Comparison of ENCODE assay signal across 12 mouse cellular contexts in the genomic region with DNA sequence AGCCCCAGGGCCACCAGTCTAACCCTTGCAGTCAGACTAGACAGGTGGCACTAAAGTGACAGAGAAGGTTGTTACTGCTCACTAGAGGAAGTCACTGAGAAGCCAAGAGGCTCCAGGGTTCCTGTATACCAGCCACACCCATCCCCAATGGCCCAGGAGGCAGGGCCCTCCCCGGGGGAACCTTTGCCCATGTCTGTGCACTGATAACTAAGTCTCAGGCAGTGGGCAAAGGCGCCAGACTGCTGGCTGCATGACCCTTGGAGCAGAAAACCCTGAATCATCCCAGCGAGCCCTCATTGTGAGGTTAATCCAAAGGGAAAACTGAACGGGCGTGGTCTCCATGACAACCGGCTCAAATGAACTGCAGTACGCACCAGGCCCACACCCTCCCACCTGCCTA.
DNase-seq lines count a peak whose midpoint lies in the region; ATAC-seq and TF ChIP-seq lines count a peak whose summit lies in the region.
"Had no signal": no experiment of that assay in that cellular context is flagged by ENCODE, and none has a peak within 500 bp of the region (broad histone marks: within the 10 kb centered on the region; RNA-seq: fewer than 3 reads in every experiment).

No protein-coding gene starts in this region.

- no peak for TF ChIP-seq EP300 in heart, adult 2 months (IDR thresholded peaks at IDR 0.05; ENCODE audit: insufficient read depth, low read depth, low read length)

- H3K27ac ChIP-seq in kidney, postnatal 0 days: no peak overlapping the region
- H3K27ac ChIP-seq in heart, adult 2 months: no peak overlapping the region

- no peaks in the 10 kb centered on the region for H3K9me3 ChIP-seq in kidney, postnatal 0 days (replicated peaks; ENCODE audit: low read length)

- DNase-seq in c-Kit-positive CD71-positive TER-119-positive erythroid progenitor cells, embryonic 14.5 days (ENCODE audit: low spot score): peak; percentile 30
- no peak for DNase-seq in kidney, postnatal 0 days (ENCODE audit: low spot score)
- no peak for DNase-seq in gastrocnemius, postnatal 10 days
- DNase-seq in heart, adult 2 months: no peak
- DNase-seq in left cerebral cortex, adult 18-20 months (ENCODE audit: low spot score in 2 of 2): no peak
- no peak for DNase-seq in Muller cell, postnatal 12 days (ENCODE audit: inconsistent ontology term)
- DNase-seq: adrenal gland, postnatal 14 days; cerebellum, postnatal 36 days; lung, postnatal 10 days; retina, postnatal 1 day had no signal

- no peak overlapping the region for H3K4me3 ChIP-seq in kidney, postnatal 0 days (replicated peaks; ENCODE audit: low read depth, low read length)
- H3K4me3 ChIP-seq in heart, adult 2 months: no peak overlapping the region

- intact Hi-C loops in heart, adult 2 months (cut with DNase I): no loop called here

- H3K27me3 ChIP-seq in kidney, postnatal 0 days (ENCODE audit: insufficient read depth, low read length): no peaks in the 10 kb centered on the region
- no peaks in the 10 kb centered on the region for H3K27me3 ChIP-seq in heart, adult 2 months (ENCODE audit: control insufficient read depth, insufficient read depth, low read length)

- TF ChIP-seq CTCF in kidney, postnatal 0 days (IDR thresholded peaks at IDR 0.05; ENCODE audit: low read depth): no peak
- no peak for TF ChIP-seq CTCF in heart, adult 2 months (IDR thresholded peaks at IDR 0.05)

- no peaks in the 10 kb centered on the region for H3K79me2 ChIP-seq in heart, adult 2 months (replicated peaks; ENCODE audit: control insufficient read depth, insufficient read depth, low read length)

- WGBS in kidney, postnatal 0 days: 51% methylated on average over 7 of the region's 7 CpGs
- 74% methylated on average over 7 of the region's 7 CpGs for WGBS in heart, adult 2 months

- H3K9ac ChIP-seq in kidney, postnatal 0 days (ENCODE audit: low read depth, low read length): no peak overlapping the region
- H3K9ac ChIP-seq in heart, adult 2 months (ENCODE audit: low read depth, low read length): no peak overlapping the region

- no peak overlapping the region for H3K4me2 ChIP-seq in kidney, postnatal 0 days (ENCODE audit: low read length)

- TF ChIP-seq POLR2A in heart, adult 2 months (IDR thresholded peaks at IDR 0.05; ENCODE audit: insufficient read depth, low read depth, low read length): no peak

- no peaks in the 10 kb centered on the region for H3K36me3 ChIP-seq in kidney, postnatal 0 days (ENCODE audit: insufficient read depth, low read length)
- no peaks in the 10 kb centered on the region for H3K36me3 ChIP-seq in heart, adult 2 months (ENCODE audit: control insufficient read depth, insufficient read depth, low read length)

- ATAC-seq in CD4-positive, CD25-positive, alpha-beta regulatory T cell, adult 4 months: peak; percentile 62
- peak; percentile 26; the same call in 1 of the 2 replicates for ATAC-seq in kidney, postnatal 0 days (replicated peaks; ENCODE audit: low FRiP score, low read depth)
- ATAC-seq in megakaryocyte, adult 5-6 weeks (ENCODE audit: poor library complexity, severe bottlenecking): peak; percentile 46

- peaks cover 9% of the 10 kb centered on the region; the same call in 1 of the 2 replicates for H3K4me1 ChIP-seq in kidney, postnatal 0 days (replicated peaks; ENCODE audit: insufficient read depth, low read length)
- H3K4me1 ChIP-seq in heart, adult 2 months (ENCODE audit: control insufficient read depth, insufficient read depth, low read length): peaks cover 2% of the 10 kb centered on the region
